Mouse (Mus musculus) myocyte (in vitro differentiated cells): ENCODE measurements at regions not wholly inside any gene's neighbourhood (a gene's known extent, or its start where the extent isn't known, plus 50 kb on each side); places are given as distances from the start of the nearest gene placed in this dataset.

Source experiments
- H3K27me3 ChIP-seq: one replicate; pipeline ENCODE4 v1.6.1; 2011; ENCODE audit not compliant: control insufficient read depth, insufficient read depth, insufficient read length
- H3K36me3 ChIP-seq: one replicate; pipeline ENCODE4 v1.6.1; 2011; ENCODE audit not compliant: control insufficient read depth, insufficient read depth
- H3K4me2 ChIP-seq: one replicate; pipeline ENCODE4 v1.6.1; 2011; ENCODE audit warnings: low read depth, control low read depth
- H3K4me3 ChIP-seq: one replicate; pipeline ENCODE4 v1.5.1; 2011; ENCODE audit warnings: mild to moderate bottlenecking, control low read depth, moderate library complexity
- H3K79me2 ChIP-seq: one replicate; pipeline ENCODE4 v1.6.1; 2011; ENCODE audit not compliant: control insufficient read depth, insufficient read depth
- H3ac ChIP-seq: one replicate; pipeline ENCODE4 v1.6.1; 2011; ENCODE audit not compliant: control insufficient read depth, insufficient read length
- CEBPB ChIP-seq: IDR thresholded peaks from 2 replicates; pipeline ENCODE4 v1.6.1; 2011; ENCODE audit warnings: mild to moderate bottlenecking, moderate library complexity; ENCODE audit not compliant: poor library complexity, insufficient read depth, severe bottlenecking
- E2F4 ChIP-seq: IDR thresholded peaks from one replicate; pipeline ENCODE4 v1.6.1; 2011; ENCODE audit warnings: mild to moderate bottlenecking, control low read depth, moderate library complexity; ENCODE audit not compliant: insufficient read depth
- MAX ChIP-seq: IDR thresholded peaks from one replicate; pipeline ENCODE4 v1.6.1; 2011; ENCODE audit warnings: low read depth, mild to moderate bottlenecking, control low read depth
- MYOD1 ChIP-seq, 3 experiments: IDR thresholded peaks; one replicate each; pipeline ENCODE4 v1.6.1; 2011; ENCODE audit warnings: control low read depth in 2 of 3, low read depth in 2 of 3, mild to moderate bottlenecking in 2 of 3, moderate library complexity in 1 of 3; ENCODE audit not compliant: insufficient read length in 2 of 3, control insufficient read depth in 1 of 3
- MYOG ChIP-seq, 3 experiments: IDR thresholded peaks; one replicate each; pipeline ENCODE4 v1.6.1; 2011; ENCODE audit warnings: control low read depth in 2 of 3, low read depth in 2 of 3, mild to moderate bottlenecking in 2 of 3; ENCODE audit not compliant: insufficient read length in 2 of 3, control insufficient read depth in 1 of 3, insufficient read depth in 1 of 3
- POLR2A ChIP-seq: IDR thresholded peaks from one replicate; pipeline ENCODE4 v1.6.1; 2011; ENCODE audit warnings: low read depth, mild to moderate bottlenecking, control low read depth, moderate library complexity; ENCODE audit not compliant: insufficient read length
- POLR2AphosphoS2 ChIP-seq: IDR thresholded peaks from one replicate; pipeline ENCODE4 v1.6.1; 2011; ENCODE audit warnings: low read depth, control low read depth; ENCODE audit not compliant: insufficient read length
- REST ChIP-seq: IDR thresholded peaks from one replicate; pipeline ENCODE4 v1.6.1; 2011; ENCODE audit warnings: mild to moderate bottlenecking, control low read depth, moderate library complexity; ENCODE audit not compliant: insufficient read depth, insufficient read length
- SRF ChIP-seq: IDR thresholded peaks from one replicate; pipeline ENCODE4 v1.6.1; 2011; ENCODE audit warnings: low read depth; ENCODE audit not compliant: control insufficient read depth, insufficient read length
- TCF12 ChIP-seq: IDR thresholded peaks from one replicate; pipeline ENCODE4 v1.6.1; 2011; ENCODE audit warnings: mild to moderate bottlenecking, control low read depth; ENCODE audit not compliant: poor library complexity, insufficient read depth, severe bottlenecking
- TCF3 ChIP-seq: IDR thresholded peaks from one replicate; pipeline ENCODE4 v1.6.1; 2011; ENCODE audit warnings: low read depth, control low read depth; ENCODE audit not compliant: insufficient read length
- USF1 ChIP-seq: IDR thresholded peaks from one replicate; pipeline ENCODE4 v1.6.1; 2011; ENCODE audit warnings: low read depth, mild to moderate bottlenecking, control low read depth, moderate library complexity

- Histone ChIP-seq H3ac (no peak overlapping the region), H3K27me3 (no peaks in the 10 kb centered on the region), H3K4me2 (no peak overlapping the region), H3K4me3 (no peak overlapping the region), H3K36me3 (no peaks in the 10 kb centered on the region), H3K79me2 (no peaks in the 10 kb centered on the region)
- no peak for TF ChIP-seq SRF
- no peak for TF ChIP-seq REST
- no peak for TF ChIP-seq MYOG (IDR thresholded peaks at IDR 0.05; ENCODE audit: control insufficient read depth in 1 of 3, insufficient read depth in 1 of 3, insufficient read length in 2 of 3, low read depth in 2 of 3)
- no peak for TF ChIP-seq USF1
- no peak for TF ChIP-seq CEBPB
- TF ChIP-seq E2F4: no peak
- TF ChIP-seq TCF3: no peak
- TF ChIP-seq MAX: no peak
- TF ChIP-seq POLR2A: no peak
- no peak for TF ChIP-seq MYOD1 (IDR thresholded peaks at IDR 0.05; ENCODE audit: control insufficient read depth in 1 of 3, insufficient read length in 2 of 3, low read depth in 2 of 3)
- no peak for TF ChIP-seq TCF12
- TF ChIP-seq POLR2AphosphoS2: no peak
Observed at GRCm38 (mm10) chr1:91658991-91659441, 118.7 kb downstream of the Asb1 start.

- TF ChIP-seq MYOD1 (IDR thresholded peaks at IDR 0.05; ENCODE audit: control insufficient read depth in 1 of 3, insufficient read length in 2 of 3, low read depth in 2 of 3) (peak in 1 of 3 experiments; percentile 8), CEBPB (no peak), MYOG (IDR thresholded peaks at IDR 0.05; ENCODE audit: control insufficient read depth in 1 of 3, insufficient read depth in 1 of 3, insufficient read length in 2 of 3, low read depth in 2 of 3) (peak in 1 of 3 experiments; percentile 33)
- Histone ChIP-seq H3K4me2 (no peak overlapping the region), H3K79me2 (no peaks in the 10 kb centered on the region), H3K27me3 (no peaks in the 10 kb centered on the region), H3K36me3 (no peaks in the 10 kb centered on the region), H3ac (no peak overlapping the region), H3K4me3 (no peak overlapping the region)
Observed at GRCm38 (mm10) chr1:91659486-91659885, 119.1 kb downstream of the Asb1 start.

- Histone ChIP-seq H3K4me2 (no peak overlapping the region), H3K27me3 (no peaks in the 10 kb centered on the region), H3K4me3 (no peak overlapping the region), H3K79me2 (no peaks in the 10 kb centered on the region), H3K36me3 (no peaks in the 10 kb centered on the region), H3ac (no peak overlapping the region)
- TF ChIP-seq POLR2AphosphoS2: no peak
- no peak for TF ChIP-seq TCF3
- TF ChIP-seq MYOD1 (IDR thresholded peaks at IDR 0.05; ENCODE audit: control insufficient read depth in 1 of 3, insufficient read length in 2 of 3, low read depth in 2 of 3): no peak
- TF ChIP-seq POLR2A: no peak
- TF ChIP-seq REST: no peak
Observed at GRCm38 (mm10) chr1:91663289-91663688, 122.9 kb downstream of the Asb1 start.

GRCm38 (mm10) chr1:91664622-91665021, 124.3 kb downstream of the Asb1 start:
- no peak overlapping the region for H3ac ChIP-seq
- TF ChIP-seq MYOG (IDR thresholded peaks at IDR 0.05; ENCODE audit: control insufficient read depth in 1 of 3, insufficient read depth in 1 of 3, insufficient read length in 2 of 3, low read depth in 2 of 3): no peak
- no peak for TF ChIP-seq MAX
- no peak for TF ChIP-seq TCF12
- TF ChIP-seq POLR2A: no peak
- TF ChIP-seq TCF3: no peak
- no peak for TF ChIP-seq USF1
- no peak for TF ChIP-seq MYOD1 (IDR thresholded peaks at IDR 0.05; ENCODE audit: control insufficient read depth in 1 of 3, insufficient read length in 2 of 3, low read depth in 2 of 3)
- no peak for TF ChIP-seq POLR2AphosphoS2
- no peak for TF ChIP-seq REST
- no peaks in the 10 kb centered on the region for H3K36me3 ChIP-seq
- no peak overlapping the region for H3K4me2 ChIP-seq
- no peaks in the 10 kb centered on the region for H3K27me3 ChIP-seq
- H3K79me2 ChIP-seq: no peaks in the 10 kb centered on the region
- H3K4me3 ChIP-seq: no peak overlapping the region

GRCm38 (mm10) chr1:91668530-91668929, 128.2 kb downstream of the Asb1 start:
- no peak overlapping the region for H3K4me3 ChIP-seq
- no peaks in the 10 kb centered on the region for H3K27me3 ChIP-seq
- H3K36me3 ChIP-seq: no peaks in the 10 kb centered on the region
- no peak overlapping the region for H3K4me2 ChIP-seq
- no peak for TF ChIP-seq CEBPB
- no peak for TF ChIP-seq SRF
- no peak for TF ChIP-seq MYOD1 (IDR thresholded peaks at IDR 0.05; ENCODE audit: control insufficient read depth in 1 of 3, insufficient read length in 2 of 3, low read depth in 2 of 3)
- TF ChIP-seq REST: no peak
- TF ChIP-seq MYOG (IDR thresholded peaks at IDR 0.05; ENCODE audit: control insufficient read depth in 1 of 3, insufficient read depth in 1 of 3, insufficient read length in 2 of 3, low read depth in 2 of 3): no peak
- no peak for TF ChIP-seq E2F4
- TF ChIP-seq POLR2AphosphoS2: no peak
- no peak for TF ChIP-seq TCF12
- no peak for TF ChIP-seq TCF3
- no peak for TF ChIP-seq POLR2A
- no peak for TF ChIP-seq MAX
- TF ChIP-seq USF1: no peak
- H3K79me2 ChIP-seq: no peaks in the 10 kb centered on the region
- H3ac ChIP-seq: no peak overlapping the region
